Mouse (Mus musculus): Measurements from ENCODE around the gene Wsb2.
"Not testable (repeated sequence)": the region's sequence is repeated elsewhere in the genome, so short reads cannot be mapped to it uniquely, and the experiment has no call there.

The Wsb2 gene

DNA sequence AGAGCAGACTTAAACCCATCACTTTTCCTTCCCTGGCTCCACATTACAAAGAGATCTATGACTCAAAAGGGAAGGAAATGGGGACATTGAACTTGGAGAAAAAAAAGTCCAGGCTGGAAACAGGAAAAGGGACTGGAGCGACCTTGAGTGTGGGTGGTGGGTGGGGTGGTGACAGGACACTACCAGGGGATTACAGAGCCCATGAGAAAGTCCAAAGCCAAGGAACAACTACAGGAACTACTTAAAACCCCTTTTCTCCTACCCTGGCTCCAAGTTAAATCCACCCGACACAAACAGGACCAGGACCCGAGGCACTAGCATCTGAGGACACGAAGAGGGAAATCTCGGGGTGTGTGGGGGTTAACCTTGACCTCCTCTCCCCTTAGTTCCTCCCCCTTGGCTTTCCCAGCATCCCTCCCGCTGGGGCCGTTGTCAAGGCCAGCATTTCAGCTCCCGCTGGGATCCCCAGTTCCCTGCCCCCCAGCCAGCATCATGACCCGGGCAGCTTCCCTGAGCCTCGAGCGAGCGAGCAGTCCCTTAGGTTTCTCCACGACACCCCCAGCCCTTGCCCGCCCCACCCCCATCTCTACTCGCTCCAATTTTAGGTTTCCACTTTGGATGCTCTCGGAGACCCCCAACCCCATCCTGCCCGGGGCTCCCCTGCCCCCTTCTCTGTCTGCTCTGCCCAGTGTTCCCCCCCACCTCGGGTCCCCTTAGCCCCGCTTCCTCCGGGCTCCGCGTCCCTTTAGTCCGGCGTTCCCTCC is 557 bp upstream of the Wsb2 start:
- DNase-seq (ENCODE audit: low read depth, low spot score), result peak; percentile 52

DNA sequence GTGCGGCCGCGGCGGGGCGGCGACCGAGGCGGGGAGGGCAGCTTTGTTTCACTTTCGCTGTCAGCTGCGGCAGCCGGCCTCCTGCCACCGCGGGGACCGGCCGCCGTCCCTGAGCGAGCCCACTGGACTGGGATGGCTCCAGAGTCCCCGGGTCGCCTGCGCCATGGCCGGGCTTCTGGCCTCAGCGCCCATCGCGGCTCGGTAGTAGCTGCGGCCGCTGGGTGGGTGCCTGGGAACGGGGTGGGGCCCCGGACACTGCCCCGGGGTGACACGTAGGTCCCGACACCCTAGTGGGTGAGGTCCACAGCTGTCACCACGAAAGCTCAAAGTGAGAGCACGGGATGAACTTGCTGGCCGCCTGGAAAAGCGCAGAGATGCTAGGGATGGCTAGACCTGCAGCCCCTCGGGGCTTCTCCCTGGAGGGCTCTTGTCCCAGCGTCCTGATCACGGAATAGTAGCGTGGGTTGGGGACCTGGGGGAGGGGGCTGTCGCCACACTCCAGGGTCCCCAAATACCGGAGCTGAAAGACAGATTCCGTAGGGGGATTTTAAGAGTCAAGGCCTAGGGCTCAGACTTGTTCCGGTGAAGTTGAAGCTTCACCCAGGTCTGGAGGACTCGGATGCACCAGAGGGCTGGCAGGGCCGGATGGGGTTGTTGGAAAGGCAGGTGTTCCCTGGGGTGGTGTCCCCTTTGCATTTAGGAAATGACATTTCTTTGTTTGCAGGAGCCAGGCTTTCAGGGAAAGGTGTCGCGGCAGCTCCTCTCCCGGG is 559 bp downstream of the Wsb2 start:
- DNase-seq (ENCODE audit: low read depth, low spot score), result peak; percentile 30

DNA sequence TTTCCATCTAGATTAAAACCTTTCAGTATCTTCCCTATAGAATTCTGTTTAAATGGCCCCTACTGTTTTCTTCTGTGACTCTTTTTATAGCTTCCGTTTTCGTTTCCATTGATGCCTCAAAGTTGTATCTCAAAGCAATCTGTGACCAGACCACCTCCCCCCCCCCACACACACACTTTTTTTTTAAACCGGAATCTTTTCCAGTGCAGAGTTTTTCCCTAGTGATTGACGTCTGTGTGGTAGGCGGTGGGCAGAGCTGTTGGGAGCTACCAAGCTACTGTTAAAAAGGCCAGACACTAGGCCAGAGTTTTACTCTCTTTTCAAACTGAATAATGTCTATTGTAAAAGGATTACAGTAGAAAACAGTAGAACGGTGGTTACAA is 1.1 kb downstream of the Wsb2 start:
- DNase-seq (ENCODE audit: low read depth, low spot score), result no peak

DNA sequence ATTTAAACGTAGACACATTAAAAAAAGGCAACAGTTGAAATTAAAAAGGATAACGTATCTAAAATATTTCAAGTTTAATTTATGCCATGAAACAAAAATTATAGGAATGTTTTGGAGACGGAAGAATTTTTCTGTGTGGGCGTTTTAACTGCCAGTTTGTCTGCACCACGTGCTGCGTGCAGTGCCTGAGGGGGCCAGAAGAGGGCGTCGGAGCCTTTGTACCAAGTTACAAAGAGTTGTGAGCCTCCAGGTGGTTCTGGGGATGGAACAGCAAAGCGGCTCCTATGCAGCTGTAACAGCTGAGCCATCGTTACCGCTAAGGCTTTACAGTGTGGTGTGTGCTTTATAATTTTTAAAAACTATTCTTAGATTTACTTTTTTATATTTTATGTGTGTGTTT is 1.6 kb downstream of the Wsb2 start:
- DNase-seq (ENCODE audit: low read depth, low spot score), result peak; percentile 70

DNA sequence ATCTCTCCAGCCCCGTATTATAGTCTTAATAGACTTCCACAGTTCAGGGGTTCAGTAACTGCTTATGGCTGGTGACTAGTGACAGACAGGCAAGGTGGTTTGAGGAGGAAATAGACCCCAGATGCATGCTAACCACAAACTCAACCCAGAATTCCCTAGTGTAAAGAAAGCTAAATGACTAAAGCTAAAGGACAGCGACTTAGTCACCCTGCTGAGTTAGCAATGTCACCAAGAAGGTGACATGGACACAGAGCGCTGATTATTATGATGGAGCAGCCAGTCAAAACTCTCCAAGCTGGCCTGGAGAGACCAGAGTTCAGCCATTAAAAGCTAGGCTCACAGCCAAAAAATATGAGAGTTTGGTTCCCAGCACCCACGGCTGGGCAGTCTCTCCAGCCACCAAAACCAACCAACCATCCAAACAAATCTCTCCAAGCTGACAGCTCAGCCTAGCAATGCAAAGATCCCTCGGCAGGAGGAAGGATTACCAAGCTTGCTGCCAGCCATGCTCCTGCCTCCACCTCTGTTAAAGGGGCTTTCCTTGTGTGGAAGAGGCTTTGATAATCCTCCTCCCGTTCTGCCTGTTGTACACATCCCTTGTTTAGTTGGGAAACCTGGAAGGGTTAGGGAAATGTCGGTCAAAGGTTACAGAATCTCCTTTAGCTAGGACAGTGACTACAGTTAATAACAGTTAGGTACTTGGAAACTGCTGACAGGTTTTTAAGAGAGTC is 2.6 kb downstream of the Wsb2 start:
- no peak for DNase-seq (ENCODE audit: low read depth, low spot score)

DNA sequence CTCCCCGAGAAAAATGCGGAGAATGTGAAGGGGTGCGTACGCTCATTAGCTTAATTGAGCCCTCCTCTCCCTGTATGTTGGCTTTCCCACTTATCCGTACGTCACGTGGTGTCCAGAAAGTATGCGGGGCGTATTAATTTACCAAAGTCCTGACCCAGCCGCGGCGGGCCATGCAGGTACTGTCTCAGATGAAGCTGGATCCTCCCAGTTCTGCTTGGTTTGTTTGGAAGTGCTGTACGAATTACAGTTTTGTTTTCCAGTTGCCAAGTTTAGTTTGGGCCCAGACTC is 3.1 kb downstream of the Wsb2 start:
- no peak for DNase-seq (ENCODE audit: low read depth, low spot score)

DNA sequence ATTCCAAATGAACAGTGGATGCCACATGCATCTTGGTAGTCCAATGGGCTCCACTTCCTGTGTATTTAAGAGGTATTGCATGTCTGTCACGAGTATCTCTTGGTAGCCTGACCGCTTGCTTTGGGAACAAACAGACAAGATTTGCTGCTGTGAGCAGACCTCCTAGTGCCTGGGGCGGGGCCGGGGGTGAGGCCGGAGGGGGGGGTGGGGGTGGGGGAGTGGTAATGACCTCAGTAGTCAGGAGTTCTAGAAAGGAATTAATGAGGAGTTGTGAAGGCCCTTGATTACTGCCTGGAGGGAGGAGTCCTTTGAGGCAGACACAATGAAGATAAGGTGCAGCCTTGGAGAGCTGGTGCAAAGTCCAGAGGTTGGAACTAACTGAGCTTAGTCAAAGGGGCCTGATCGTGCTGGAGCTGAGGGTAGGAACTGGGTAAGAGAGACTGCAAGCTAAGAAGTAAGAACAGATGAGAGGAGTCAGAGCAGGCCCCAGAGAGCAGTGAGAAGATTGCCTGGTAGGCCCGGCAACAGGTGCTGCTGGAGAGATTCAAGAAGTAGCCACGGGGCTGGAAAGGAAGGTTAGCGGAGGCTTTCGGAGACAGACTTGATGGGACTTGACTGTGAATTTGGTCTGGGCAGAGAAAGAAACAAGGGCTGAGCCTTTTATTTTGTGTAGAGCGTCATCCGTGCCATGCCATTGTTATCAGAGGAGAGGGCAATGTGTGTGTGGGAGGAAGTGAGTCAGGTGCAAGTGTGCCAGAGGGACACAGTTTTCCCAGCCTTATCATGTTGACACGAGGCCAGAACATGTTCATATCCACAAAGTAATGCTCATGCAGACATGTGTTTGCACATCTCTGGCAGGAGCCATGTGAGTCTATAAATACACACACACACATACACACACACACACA is 3.8 kb downstream of the Wsb2 start:
- DNase-seq (ENCODE audit: low read depth, low spot score), result no peak

DNA sequence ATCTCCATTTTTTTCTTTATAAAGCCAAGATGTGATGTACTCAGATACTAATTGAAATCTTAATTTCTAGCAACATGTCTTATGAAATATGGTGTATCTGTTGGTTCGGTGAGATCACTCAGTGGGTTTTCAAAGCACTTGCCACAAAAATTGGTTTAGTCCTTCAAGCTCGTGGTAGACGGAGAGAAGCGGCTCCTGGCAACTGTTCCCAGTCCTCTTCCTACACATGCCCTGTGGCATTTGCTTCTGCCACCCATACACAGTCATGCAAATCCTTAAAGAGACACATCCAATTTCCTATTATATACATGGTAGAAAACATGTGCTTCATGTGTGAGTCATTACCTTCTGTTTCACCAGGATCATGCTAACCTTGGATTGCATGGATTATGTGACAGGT is 4.5 kb downstream of the Wsb2 start:
- DNase-seq (ENCODE audit: low read depth, low spot score), result no peak

DNA sequence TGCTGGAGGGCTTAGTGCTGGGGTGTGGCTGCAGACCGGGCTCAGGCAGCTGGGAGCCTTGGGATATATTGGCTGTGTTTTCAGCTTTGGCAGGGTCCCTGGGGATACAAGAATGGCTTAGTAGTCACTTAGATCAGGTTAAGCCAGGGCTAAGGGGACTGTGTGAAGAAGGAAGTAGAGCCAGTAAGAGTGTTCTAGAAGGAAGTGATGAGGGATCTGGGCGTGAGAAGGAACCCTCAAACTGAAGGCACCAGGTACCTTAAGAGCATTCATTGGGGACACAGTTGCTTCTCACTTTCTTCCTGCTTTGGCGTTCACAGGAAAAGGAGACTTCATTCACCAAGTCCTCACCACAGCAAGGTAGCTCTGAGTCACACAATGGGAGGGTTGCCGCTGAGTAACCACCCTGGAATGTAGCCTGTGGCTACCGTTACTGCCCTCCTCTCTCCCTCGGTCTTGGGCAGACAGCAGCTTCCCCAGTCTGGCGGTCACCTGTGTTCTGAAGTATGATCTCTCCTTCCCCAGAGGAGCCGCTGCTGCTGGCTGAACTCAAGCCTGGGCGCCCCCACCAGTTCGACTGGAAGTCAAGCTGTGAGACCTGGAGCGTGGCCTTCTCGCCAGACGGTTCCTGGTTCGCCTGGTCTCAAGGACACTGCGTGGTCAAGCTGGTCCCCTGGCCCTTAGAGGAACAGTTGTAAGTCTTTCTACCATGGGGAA is 6.1 kb downstream of the Wsb2 start:
- no peak for DNase-seq (ENCODE audit: low read depth, low spot score)

DNA sequence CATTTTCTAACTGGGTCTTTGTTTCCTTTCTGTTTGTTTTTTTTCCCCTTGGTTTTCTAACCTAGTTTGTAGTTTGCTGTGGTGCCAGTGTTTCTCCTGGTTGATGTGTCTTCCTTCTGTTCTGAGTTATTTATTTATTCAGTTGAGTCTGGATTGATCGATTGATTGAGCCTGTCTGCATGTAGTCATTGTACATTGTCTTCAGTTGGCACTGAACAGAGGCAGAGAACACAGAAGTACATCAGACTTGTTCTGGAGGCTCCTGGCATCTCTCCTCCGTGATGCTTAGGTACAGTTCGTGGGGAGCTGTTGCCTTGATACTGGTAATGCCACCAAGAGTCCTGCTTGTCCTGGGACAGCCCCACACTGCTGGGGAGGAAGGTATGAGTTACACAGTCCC is 7.7 kb downstream of the Wsb2 start:
- no peak for DNase-seq (ENCODE audit: low read depth, low spot score)

DNA sequence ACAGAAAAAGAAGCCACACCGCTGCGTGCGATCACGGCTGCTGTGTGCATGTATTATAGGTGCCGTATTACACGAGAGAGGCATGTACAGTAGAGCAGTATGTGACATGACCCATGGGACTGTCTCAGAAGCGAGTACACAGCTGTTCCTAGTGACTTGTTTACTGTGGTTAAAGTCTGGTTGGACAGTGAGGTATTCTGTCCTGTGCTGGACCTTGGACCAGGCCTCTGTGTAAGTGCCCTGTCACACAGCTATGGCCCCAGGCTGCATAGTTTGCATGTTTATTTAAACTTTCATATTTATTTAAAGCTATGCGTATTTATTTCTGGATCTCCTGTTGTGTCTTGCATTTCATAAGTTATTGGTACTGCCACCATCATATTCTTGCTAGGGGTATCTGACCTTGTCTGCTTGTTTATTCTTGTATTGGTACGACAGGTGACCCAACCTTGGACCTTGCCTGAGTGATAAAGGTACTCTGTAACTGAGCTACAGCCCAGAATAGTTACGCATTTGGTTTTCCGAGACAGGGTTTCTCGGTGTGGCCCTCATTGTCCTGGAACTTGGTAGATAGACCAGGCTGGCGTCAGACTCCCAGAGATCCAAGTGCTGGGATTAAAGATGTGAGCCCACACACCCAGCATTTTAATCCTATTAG is 8.9 kb downstream of the Wsb2 start:
- DNase-seq (ENCODE audit: low read depth, low spot score), result no peak

DNA sequence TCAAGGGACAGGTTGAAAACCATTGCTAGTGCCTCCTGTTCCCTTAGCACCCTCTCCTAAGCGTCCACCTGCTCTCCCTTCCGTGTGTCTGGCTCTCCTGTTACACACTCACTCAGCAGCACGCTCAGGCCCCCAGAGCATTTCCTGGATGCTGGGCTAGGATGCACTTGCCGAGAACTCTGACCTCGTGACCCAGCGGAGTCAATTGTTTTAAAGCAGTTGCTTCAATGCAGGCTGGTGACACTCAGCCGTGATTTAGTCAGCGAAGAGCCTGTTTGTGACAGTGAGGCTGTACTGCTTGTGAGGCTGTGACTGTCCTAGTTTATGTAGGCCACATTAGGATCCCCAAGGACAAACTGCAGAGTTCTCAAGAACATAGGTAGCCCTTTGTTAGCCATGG is 10.1 kb downstream of the Wsb2 start:
- DNase-seq (ENCODE audit: low read depth, low spot score), result peak; percentile 19

DNA sequence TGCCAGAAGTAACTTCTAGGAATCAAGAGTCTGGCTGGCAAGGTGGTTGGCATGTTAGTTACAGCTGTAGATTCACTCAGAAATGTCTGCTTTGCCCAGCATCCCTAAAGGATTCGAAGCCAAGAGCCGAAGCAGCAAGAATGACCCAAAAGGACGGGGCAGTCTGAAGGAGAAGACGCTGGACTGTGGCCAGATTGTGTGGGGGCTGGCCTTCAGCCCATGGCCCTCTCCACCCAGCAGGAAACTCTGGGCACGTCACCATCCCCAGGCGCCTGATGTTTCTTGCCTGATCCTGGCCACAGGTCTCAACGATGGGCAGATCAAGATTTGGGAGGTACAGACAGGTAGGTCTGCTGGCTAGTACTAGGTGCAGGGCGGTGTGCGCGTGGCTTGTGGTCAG is 13.5 kb downstream of the Wsb2 start:
- no peak for DNase-seq (ENCODE audit: low read depth, low spot score)

DNA sequence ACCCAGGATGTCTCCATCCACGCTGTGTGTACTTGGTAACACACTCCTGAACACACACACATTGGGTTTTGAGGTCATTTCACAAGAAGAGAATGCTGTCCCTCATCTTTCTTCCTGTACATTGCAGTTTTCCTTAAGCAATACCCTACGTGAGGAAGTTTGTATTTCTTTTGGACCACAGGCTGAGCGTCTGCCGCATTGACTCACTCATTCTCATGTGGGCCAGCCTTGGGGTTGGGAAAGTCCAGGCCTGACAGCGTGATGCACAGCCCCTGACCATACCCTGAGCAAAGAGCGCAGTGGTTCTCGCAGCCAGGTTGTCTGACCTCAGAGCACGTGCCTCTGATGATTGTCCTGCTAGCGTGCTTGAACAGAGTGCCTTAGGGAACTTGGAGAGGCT is 16.3 kb downstream of the Wsb2 start:
- DNase-seq (ENCODE audit: low read depth, low spot score), result no peak

DNA sequence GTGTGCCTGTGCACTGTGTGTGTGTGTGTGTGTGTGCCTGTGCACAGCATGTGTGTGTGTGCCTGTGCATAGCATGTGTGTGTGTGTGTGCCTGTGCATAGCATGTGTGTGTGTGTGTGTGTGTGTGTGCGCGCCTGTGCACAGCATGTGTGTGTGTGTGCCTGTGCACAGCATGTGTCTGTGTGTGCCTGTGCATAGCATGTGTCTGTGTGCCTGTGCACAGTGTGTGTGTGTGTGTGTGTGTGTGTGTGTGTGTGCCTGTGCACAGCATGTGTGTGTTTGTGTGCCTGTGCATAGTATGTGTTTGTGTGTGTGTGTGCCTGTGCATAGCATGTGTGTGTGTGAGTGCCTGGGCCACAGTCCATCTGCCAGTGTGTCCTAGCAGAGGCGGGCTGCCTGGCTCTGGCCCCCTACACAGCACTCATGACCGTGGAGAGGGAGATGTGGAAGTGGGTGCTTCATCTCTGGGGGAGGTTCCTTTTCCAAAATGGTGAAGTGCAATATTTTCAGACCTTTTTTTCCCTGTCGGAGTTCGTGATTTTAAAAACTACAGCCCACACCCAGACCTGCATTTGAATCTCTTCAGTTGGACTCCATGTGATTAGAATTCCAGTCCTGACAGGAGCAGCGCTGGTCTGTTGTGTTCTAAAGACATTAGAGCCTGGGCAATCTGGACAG is 17.4 kb downstream of the Wsb2 start:
- DNase-seq (ENCODE audit: low read depth, low spot score), result no peak

DNA sequence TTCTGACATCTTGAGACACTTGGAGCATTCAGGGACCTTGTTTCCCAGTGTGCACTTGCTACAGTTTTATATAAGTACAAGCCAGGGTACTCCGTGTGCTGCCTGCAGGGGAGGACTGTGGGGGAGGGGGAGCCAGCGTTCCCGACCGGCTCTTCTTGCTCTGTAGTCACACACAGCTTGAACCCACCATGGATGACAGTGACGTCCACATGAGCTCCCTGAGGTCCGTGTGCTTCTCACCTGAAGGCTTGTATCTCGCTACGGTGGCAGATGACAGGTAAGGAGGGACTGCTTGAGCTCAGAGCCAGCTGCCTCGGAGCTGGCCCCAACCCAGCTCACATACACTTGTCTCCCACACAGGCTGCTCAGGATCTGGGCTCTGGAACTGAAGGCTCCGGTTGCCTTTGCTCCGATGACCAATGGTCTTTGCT is 19.2 kb downstream of the Wsb2 start:
- no peak for DNase-seq (ENCODE audit: low read depth, low spot score)

DNA sequence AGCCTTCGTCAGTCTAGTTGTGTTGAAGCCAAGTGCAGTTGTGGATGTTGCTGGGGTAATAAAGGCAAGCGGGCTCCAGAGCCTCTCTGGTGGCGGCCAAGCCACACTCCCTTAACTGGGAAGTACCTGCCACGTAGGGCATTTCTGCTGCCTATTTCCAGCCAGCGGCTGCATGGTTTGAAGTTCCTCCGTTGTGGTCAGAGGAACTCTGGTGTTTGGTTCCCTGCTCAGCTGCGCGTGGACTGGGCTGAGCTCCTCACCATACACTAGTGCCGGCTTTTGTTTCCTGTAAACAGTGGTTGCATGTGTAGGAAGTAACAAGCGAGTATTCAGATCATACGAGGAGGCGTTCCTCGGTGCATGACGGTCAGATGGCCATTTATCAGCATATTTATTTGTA is 20.6 kb downstream of the Wsb2 start:
- not testable (repeated sequence) for DNase-seq (ENCODE audit: low read depth, low spot score)

DNA sequence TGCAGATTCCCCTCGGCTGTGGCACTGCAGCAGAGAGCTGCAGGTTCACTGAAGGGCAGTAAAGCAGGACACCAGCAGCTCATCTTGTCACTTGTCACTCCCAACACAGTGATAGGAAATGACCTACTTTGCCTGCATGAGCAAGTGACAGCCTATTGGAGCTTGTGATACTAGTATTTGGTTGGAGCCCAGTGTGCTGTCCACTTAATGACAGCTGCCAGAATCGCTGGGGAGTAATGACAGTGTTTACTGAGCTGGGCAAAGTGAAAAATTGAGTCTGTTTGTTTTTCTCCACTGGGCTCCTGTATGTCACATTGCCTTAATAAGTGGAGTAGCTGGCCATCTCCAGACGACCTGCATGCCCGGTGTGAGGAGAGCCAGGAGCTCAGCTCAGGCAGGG is 23.1 kb downstream of the Wsb2 start:
- DNase-seq (ENCODE audit: low read depth, low spot score), result no peak

DNA sequence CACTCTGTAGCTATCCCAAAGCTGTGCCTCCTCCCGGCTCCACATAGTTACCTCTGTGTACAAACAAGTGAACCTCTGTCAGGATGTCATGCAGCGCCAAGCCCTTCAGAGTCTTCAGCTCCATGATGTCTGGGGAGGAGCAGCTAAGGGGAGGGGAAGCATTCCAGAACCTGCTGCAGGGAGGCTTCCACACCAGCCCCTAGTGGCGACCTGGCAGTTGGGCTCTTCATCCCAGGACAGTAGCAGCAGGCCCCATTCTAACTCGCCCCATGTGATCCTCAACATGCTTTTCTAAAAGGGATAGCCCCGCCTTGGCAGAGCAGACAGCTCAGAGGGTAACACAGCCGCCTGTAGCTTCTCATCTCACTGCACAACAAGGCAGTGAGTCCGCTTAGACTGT is 24.7 kb downstream of the Wsb2 start:
- no peak for DNase-seq (ENCODE audit: low read depth, low spot score)

DNA sequence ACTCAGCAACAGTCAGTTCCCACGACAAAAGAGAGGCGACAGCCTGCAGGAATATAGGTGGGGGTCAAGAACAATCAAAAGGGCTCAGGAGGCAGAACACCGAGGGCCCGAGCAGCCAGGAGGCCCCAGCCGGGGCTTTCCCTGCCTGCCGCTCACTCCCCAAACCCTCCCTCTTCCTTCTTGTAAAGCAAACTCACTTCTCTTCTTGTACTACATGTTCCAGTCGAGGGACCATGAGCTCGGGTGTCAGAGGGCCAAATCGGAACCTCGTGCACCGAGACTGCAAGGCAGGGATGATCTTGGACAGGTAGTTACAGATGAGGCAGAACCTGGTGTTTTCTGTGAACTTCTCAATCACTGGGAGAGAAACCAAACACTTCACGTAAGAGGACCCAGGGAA is 26.1 kb downstream of the Wsb2 start:
- DNase-seq (ENCODE audit: low read depth, low spot score), result no peak

Measured in mesoderm, embryonic 11.5 days (tissue).